Mouse (Mus musculus): ENCODE data around the gene Olfr1472.

DNA sequence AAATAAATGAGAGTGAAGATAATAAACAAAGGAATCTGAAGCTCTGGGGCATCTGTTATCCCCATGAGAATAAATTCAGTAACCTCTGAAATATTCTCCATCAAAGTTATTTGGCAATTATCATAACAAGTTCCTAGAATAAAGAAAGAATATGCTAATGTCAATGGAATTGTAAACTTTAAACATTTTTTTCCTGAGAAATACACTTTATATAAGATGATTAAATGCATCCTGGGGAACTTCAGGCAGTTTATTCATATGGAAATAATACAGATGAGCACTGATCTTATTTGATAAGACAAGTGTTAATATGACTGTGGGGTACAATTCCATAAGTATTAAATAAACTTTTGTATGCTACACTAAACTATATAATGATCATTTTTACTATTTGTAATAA, 24.2 kb upstream of the Olfr1472 start, which contains the start of gene Olfr1475:
- no peak for TF ChIP-seq CTCF (IDR thresholded peaks at IDR 0.05; ENCODE audit: control insufficient read depth, insufficient read depth, insufficient replicate concordance, low read depth, low read length)
- TF ChIP-seq POLR2A (IDR thresholded peaks at IDR 0.05; ENCODE audit: control insufficient read depth, low read depth, low read length): no peak
